Mouse (Mus musculus) WW6 (cell line): ENCODE results near the gene Slc7a8.

Experiments used
- DNase-seq: peaks from one replicate; pipeline ENCODE4 v3.0.0-alpha.2; 2013; ENCODE audit warnings: low read depth, low spot score

Gene Slc7a8

GRCm38 (mm10) chr14:54701298-54701697 lies 80.4 kb downstream of the Slc7a8 start:
- DNase-seq, result peak; percentile 49

GRCm38 (mm10) chr14:54699586-54699985 lies 82.2 kb downstream of the Slc7a8 start:
- no peak for DNase-seq

GRCm38 (mm10) chr14:54698733-54699132 lies 83.0 kb downstream of the Slc7a8 start, which contains the start of gene Gm29776:
TSS of gene Gm29776 (minus strand) at chr14:54698833.
- DNase-seq, result no peak

GRCm38 (mm10) chr14:54696752-54697151 lies 85.0 kb downstream of the Slc7a8 start:
- DNase-seq, result no peak

GRCm38 (mm10) chr14:54695042-54695441 lies 86.7 kb downstream of the Slc7a8 start:
- no peak for DNase-seq

- no peak for DNase-seq
These were observed 94.5 kb downstream of the Slc7a8 start for GRCm38 (mm10) chr14:54687251-54687650.

GRCm38 (mm10) chr14:54686522-54687143 lies 95.1 kb downstream of the Slc7a8 start, which contains the start of gene Acin1:
TSS of gene Acin1 (minus strand) at chr14:54686931.
- DNase-seq, result peak; percentile 78

GRCm38 (mm10) chr14:54686063-54686521 lies 95.7 kb downstream of the Slc7a8 start, which contains the start of gene 1700123O20Rik:
TSS of gene 1700123O20Rik (plus strand) at chr14:54686216.
- peak; percentile 75 for DNase-seq

- no peak for DNase-seq
These were observed 96.3 kb downstream of the Slc7a8 start for GRCm38 (mm10) chr14:54685471-54685870.

- no peak for DNase-seq
These were observed 99.3 kb downstream of the Slc7a8 start for GRCm38 (mm10) chr14:54682396-54682795.

- DNase-seq, result no peak
These were observed 103.0 kb downstream of the Slc7a8 start for GRCm38 (mm10) chr14:54678657-54679304.

- no peak for DNase-seq
These were observed 105.5 kb downstream of the Slc7a8 start for GRCm38 (mm10) chr14:54676290-54676689.

GRCm38 (mm10) chr14:54674317-54674716 lies 107.4 kb downstream of the Slc7a8 start:
- DNase-seq, result no peak
